Mouse (Mus musculus): ENCODE data around the gene Itgb1. TPM values are rescaled to one million over a fixed set of nuclear protein-coding genes. Genes with fewer than 3 reads are reported as not detected.

The Itgb1 gene
- polyA plus RNA-seq, 1 experiment from 2014 or later, result 246 TPM

GRCm38 (mm10) chr8:128735692-128736091 lies 50.2 kb downstream of the Itgb1 start:
- Histone ChIP-seq H3K9ac (ENCODE audit: low read length) (no peak overlapping the region), H3K4me3 (ENCODE audit: low read depth, low read length) (no peak overlapping the region), H3K27me3 (ENCODE audit: control insufficient read depth, insufficient read depth, low read length) (no peaks in the 10 kb centered on the region), H3K4me2 (replicated peaks; ENCODE audit: low read depth) (no peak overlapping the region), H3K27ac (replicated peaks) (no peak overlapping the region), H3K4me1 (replicated peaks; ENCODE audit: control insufficient read depth, insufficient read depth) (no peaks in the 10 kb centered on the region), H3K36me3 (ENCODE audit: control insufficient read depth, insufficient read depth, low read length) (peaks cover 10% of the 10 kb centered on the region; the same call in 1 of the 2 replicates), H3K9me3 (ENCODE audit: control insufficient read depth, low read length) (no peaks in the 10 kb centered on the region)
- DNase-seq (ENCODE audit: low spot score) (no peak), ATAC-seq (ENCODE audit: low FRiP score, low TSS enrichment) (no peak)
- no peak for TF ChIP-seq CTCF (IDR thresholded peaks at IDR 0.05; ENCODE audit: low read depth)
- no peak for TF ChIP-seq EP300 (optimal IDR thresholded peaks at IDR 0.05)
- WGBS, result 93% methylated on average over 3 of the region's 3 CpGs

Other genes with a start within 250 kb of the Itgb1 start
- gene Gm3952, start 113.0 kb downstream of the Itgb1 start, polyA plus RNA-seq (2015; fragmentation: Nextera tagmentation; extraction: Ambion mirVana), result not detected in 2 replicates

All from stomach, postnatal 0 days (tissue).